Mouse (Mus musculus) testis, adult 10 weeks (tissue): ENCODE data around the gene Nup54. TPM values are rescaled to one million over a fixed set of nuclear protein-coding genes. Genes with fewer than 3 reads are reported as not detected.

ENCODE experiments used
- polyA plus RNA-seq: library from polyadenylated mRNA; stranded (reverse); fragments of 350-450 nt; fragmentation: Illumina TruSeq; extraction: RNeasy Lipid Tissue Mini Kit (QIAGEN cat#74804); gene quantifications from one replicate; pipeline ENCODE4 v1.2.3, GENCODE M21; 2014; ENCODE audit warnings: low read depth, low replicate concordance

Gene Nup54
- polyA plus RNA-seq = 46.3 TPM

GRCm38 (mm10) chr5:92435025-92435584, at the start of gene Nup54:
TSS of gene Nup54 (minus strand) at chr5:92435219.

Other genes starting within 250 kb of the Nup54 start
- 2.5 TPM for gene U90926, start 219.8 kb downstream of the Nup54 start, polyA plus RNA-seq
- 0.28 TPM for gene Ppef2, start 178.9 kb downstream of the Nup54 start, polyA plus RNA-seq
- 1.5 TPM for gene Naaa, start 157.0 kb downstream of the Nup54 start, polyA plus RNA-seq
- gene Sdad1, start 124.7 kb downstream of the Nup54 start, polyA plus RNA-seq = 72.5 TPM
- 0.99 TPM for gene Cxcl9, start 107.1 kb downstream of the Nup54 start, polyA plus RNA-seq
- 342 TPM for gene Art3, start 103.4 kb downstream of the Nup54 start, polyA plus RNA-seq
- gene Cxcl10, start 86.3 kb downstream of the Nup54 start, polyA plus RNA-seq = not detected
- gene Scarb2, start 71.6 kb upstream of the Nup54 start, polyA plus RNA-seq = 14.5 TPM
- not detected for gene Fam47e, start 119.8 kb upstream of the Nup54 start, polyA plus RNA-seq
- gene Stbd1, start 167.8 kb upstream of the Nup54 start, polyA plus RNA-seq = 3.0 TPM
- gene Ccdc158, start 240.1 kb upstream of the Nup54 start, polyA plus RNA-seq = 163 TPM
- 7.4 TPM for gene Shroom3, start 248.2 kb upstream of the Nup54 start, polyA plus RNA-seq